Mouse (Mus musculus): ENCODE results near the gene Hist1h2an. TPM values are rescaled to one million over a fixed set of nuclear protein-coding genes. Genes with fewer than 3 reads are reported as not detected.
"Not testable (repeated sequence)": the region's sequence is repeated elsewhere in the genome, so short reads cannot be mapped to it uniquely, and the experiment has no call there.

The Hist1h2an gene
- polyA plus RNA-seq, 1 experiment from 2014 or later: 2.4 TPM

GRCm38 (mm10) chr13:21781021-21781555 lies 5.9 kb downstream of the Hist1h2an start:
- H3K4me1 ChIP-seq (replicated peaks): peaks cover 18% of the 10 kb centered on the region
- H3K36me3 ChIP-seq: no peaks in the 10 kb centered on the region
- WGBS: 44% methylated on average over 6 of the region's 6 CpGs
- H3K9me3 ChIP-seq: no peaks in the 10 kb centered on the region
- peak overlapping the region; percentile 83; the same call in 1 of the 2 replicates for H3K9ac ChIP-seq
- peak overlapping the region; percentile 94 for H3K4me2 ChIP-seq (replicated peaks)
- H3K27me3 ChIP-seq (replicated peaks): no peaks in the 10 kb centered on the region
- H3K27ac ChIP-seq: peak overlapping the region; percentile 95
- no peak for ATAC-seq
- no peak overlapping the region for H3K4me3 ChIP-seq (replicated peaks)

GRCm38 (mm10) chr13:21779767-21780731 lies 7.0 kb downstream of the Hist1h2an start, which contains the start of gene Hist1h1b:
Gene Hist1h1b (minus strand): TSS chr13:21780625.
- peak within 1 kb of the TSS; percentile 83 for H3K9ac ChIP-seq
- no peaks in the 10 kb centered on the region for H3K9me3 ChIP-seq
- peaks cover 11% of the 10 kb centered on the region for H3K4me1 ChIP-seq (replicated peaks)
- H3K27ac ChIP-seq: peak within 1 kb of the TSS; percentile 95
- H3K36me3 ChIP-seq: no peaks in the 10 kb centered on the region
- WGBS: 1% methylated on average over 44 of the region's 44 CpGs
- no peaks in the 10 kb centered on the region for H3K27me3 ChIP-seq (replicated peaks)
- H3K4me3 ChIP-seq (replicated peaks): peak within 1 kb of the TSS; percentile 58
- peak; percentile 63 for ATAC-seq
- peak within 1 kb of the TSS; percentile 94 for H3K4me2 ChIP-seq (replicated peaks)

GRCm38 (mm10) chr13:21778814-21779766 lies 7.9 kb downstream of the Hist1h2an start:
- Histone ChIP-seq H3K27ac (peak overlapping the region; percentile 95), H3K27me3 (replicated peaks) (no peaks in the 10 kb centered on the region), H3K4me3 (replicated peaks) (peak overlapping the region; percentile 58), H3K9me3 (no peaks in the 10 kb centered on the region), H3K9ac (peak overlapping the region; percentile 83), H3K36me3 (no peaks in the 10 kb centered on the region), H3K4me2 (replicated peaks) (peak overlapping the region; percentile 94), H3K4me1 (replicated peaks) (peaks cover 6% of the 10 kb centered on the region)
- ATAC-seq: peak; percentile 87
- 3% methylated on average over 33 of the region's 33 CpGs for WGBS

GRCm38 (mm10) chr13:21755707-21756106 lies 31.3 kb downstream of the Hist1h2an start:
- 63% methylated on average over 1 of the region's 1 CpGs for WGBS
- no peak overlapping the region for H3K4me2 ChIP-seq (replicated peaks)
- no peaks in the 10 kb centered on the region for H3K9me3 ChIP-seq
- ATAC-seq: no peak
- no peak overlapping the region for H3K4me3 ChIP-seq (replicated peaks)
- no peak overlapping the region for H3K9ac ChIP-seq
- no peak overlapping the region for H3K27ac ChIP-seq
- H3K36me3 ChIP-seq: no peaks in the 10 kb centered on the region
- H3K27me3 ChIP-seq (replicated peaks): no peaks in the 10 kb centered on the region
- H3K4me1 ChIP-seq (replicated peaks): 0 out of 2 replicates have a peak, but pooled peaks cover 2% of the 10 kb centered on the region

GRCm38 (mm10) chr13:21754294-21755001 lies 32.6 kb downstream of the Hist1h2an start:
- under 1% methylated on average over 17 of the region's 26 CpGs for WGBS
- not testable (repeated sequence) for H3K36me3 ChIP-seq; H3K27me3 ChIP-seq (replicated peaks); H3K9me3 ChIP-seq; H3K4me1 ChIP-seq (replicated peaks); ATAC-seq
- H3K27ac ChIP-seq: peak overlapping the region; percentile 91
- peak overlapping the region; percentile 70 for H3K4me2 ChIP-seq (replicated peaks)
- peak overlapping the region; percentile 43 for H3K4me3 ChIP-seq (replicated peaks)
- H3K9ac ChIP-seq: peak overlapping the region; percentile 48

GRCm38 (mm10) chr13:21753524-21754285 lies 33.3 kb downstream of the Hist1h2an start, which contains the start of the genes Hist1h2ak and Hist1h2bn:
Gene Hist1h2ak (minus strand): TSS chr13:21753827.
Gene Hist1h2bn (plus strand): TSS chr13:21754123.
- ATAC-seq: peak; percentile 94

GRCm38 (mm10) chr13:21753051-21753523 lies 33.9 kb downstream of the Hist1h2an start:
- H3K9ac ChIP-seq: peak overlapping the region; percentile 58
- peak overlapping the region; percentile 91 for H3K27ac ChIP-seq
- H3K4me3 ChIP-seq (replicated peaks): peak overlapping the region; percentile 43
- H3K9me3 ChIP-seq: no peaks in the 10 kb centered on the region
- no peak for ATAC-seq
- H3K4me2 ChIP-seq (replicated peaks): peak overlapping the region; percentile 70
- 1% methylated on average over 10 of the region's 10 CpGs for WGBS
- H3K4me1 ChIP-seq (replicated peaks): 0 out of 2 replicates have a peak, but pooled peaks cover 2% of the 10 kb centered on the region
- H3K36me3 ChIP-seq: no peaks in the 10 kb centered on the region
- no peaks in the 10 kb centered on the region for H3K27me3 ChIP-seq (replicated peaks)

More at GRCm38 (mm10) chr13:21753524-21754285, 33.3 kb downstream of the Hist1h2an start, which contains the start of the genes Hist1h2ak and Hist1h2bn:
- not testable (repeated sequence) for H3K36me3 ChIP-seq; H3K4me1 ChIP-seq (replicated peaks); H3K9me3 ChIP-seq; H3K27me3 ChIP-seq (replicated peaks)
- peak within 1 kb of the TSS; percentile 58 for H3K9ac ChIP-seq
- H3K4me2 ChIP-seq (replicated peaks): peak within 1 kb of the TSS; percentile 70
- H3K4me3 ChIP-seq (replicated peaks): peak within 1 kb of the TSS; percentile 43
- under 1% methylated on average over 48 of the region's 50 CpGs for WGBS
- peak within 1 kb of the TSS; percentile 91 for H3K27ac ChIP-seq

GRCm38 (mm10) chr13:21752356-21752755 lies 34.7 kb downstream of the Hist1h2an start:
- no peaks in the 10 kb centered on the region for H3K36me3 ChIP-seq
- whole genome bisulfite sequencing: 26% methylated on average over 3 of the region's 3 CpGs

GRCm38 (mm10) chr13:21751827-21752226 lies 35.2 kb downstream of the Hist1h2an start:
- peak overlapping the region; percentile 11; the same call in 1 of the 2 replicates for H3K27ac ChIP-seq
- H3K4me2 ChIP-seq (replicated peaks): no peak overlapping the region
- no peak overlapping the region for H3K4me3 ChIP-seq (replicated peaks)

More at GRCm38 (mm10) chr13:21752356-21752755, 34.7 kb downstream of the Hist1h2an start:
- H3K4me2 ChIP-seq (replicated peaks): peak overlapping the region; percentile 70; the same call in 1 of the 2 replicates
- no peak overlapping the region for H3K9ac ChIP-seq
- 0 out of 2 replicates have a peak, but pooled peaks cover 5% of the 10 kb centered on the region for H3K4me1 ChIP-seq (replicated peaks)
- no peak overlapping the region; the same call in 1 of the 2 replicates for H3K4me3 ChIP-seq (replicated peaks)
- H3K27me3 ChIP-seq (replicated peaks): no peaks in the 10 kb centered on the region
- no peak for ATAC-seq
- 0 out of 2 replicates have a peak overlapping the region, but pooled peaks have one; percentile 11 for H3K27ac ChIP-seq
- H3K9me3 ChIP-seq: no peaks in the 10 kb centered on the region

GRCm38 (mm10) chr13:21751417-21751816 lies 35.6 kb downstream of the Hist1h2an start:
- Histone ChIP-seq H3K27me3 (replicated peaks) (no peaks in the 10 kb centered on the region), H3K27ac (no peak overlapping the region), H3K4me3 (replicated peaks) (no peak overlapping the region), H3K36me3 (no peaks in the 10 kb centered on the region), H3K9ac (no peak overlapping the region), H3K4me1 (replicated peaks) (0 out of 2 replicates have a peak, but pooled peaks cover 6% of the 10 kb centered on the region), H3K4me2 (replicated peaks) (no peak overlapping the region), H3K9me3 (no peaks in the 10 kb centered on the region)
- ATAC-seq: no peak

More at GRCm38 (mm10) chr13:21751827-21752226, 35.2 kb downstream of the Hist1h2an start:
- no peak for ATAC-seq
- Histone ChIP-seq H3K9ac (no peak overlapping the region), H3K9me3 (no peaks in the 10 kb centered on the region), H3K36me3 (no peaks in the 10 kb centered on the region), H3K4me1 (replicated peaks) (0 out of 2 replicates have a peak, but pooled peaks cover 6% of the 10 kb centered on the region), H3K27me3 (replicated peaks) (no peaks in the 10 kb centered on the region)
- 61% methylated on average over 3 of the region's 3 CpGs for WGBS
